Mouse (Mus musculus) right cerebral cortex, adult 2 months (tissue): Measurements from ENCODE around the gene Lsamp.

Source experiments
- DNase-seq, 2 experiments: peaks; one replicate each; pipeline ENCODE4 v3.0.0; 2021 to 2022; ENCODE audit warnings: low spot score in 2 of 2

Lsamp gene

GRCm38 (mm10) chr16:41764285-41764684 lies 1780.1 kb downstream of the Lsamp start:
- DNase-seq, result no peak

GRCm38 (mm10) chr16:41771427-41772125 lies 1787.4 kb downstream of the Lsamp start:
- DNase-seq, result no peak

GRCm38 (mm10) chr16:41777586-41777985 lies 1793.4 kb downstream of the Lsamp start:
- no peak for DNase-seq

- DNase-seq, result peak in 1 of 2 experiments; percentile 19
Measured at GRCm38 (mm10) chr16:41785600-41785999, 1801.4 kb downstream of the Lsamp start.

GRCm38 (mm10) chr16:41786704-41787103 lies 1802.5 kb downstream of the Lsamp start:
- no peak for DNase-seq

GRCm38 (mm10) chr16:41787146-41787545 lies 1803.0 kb downstream of the Lsamp start:
- no peak for DNase-seq

- DNase-seq, result no peak
Measured at GRCm38 (mm10) chr16:41790016-41790415, 1805.9 kb downstream of the Lsamp start.

- DNase-seq, result no peak
Measured at GRCm38 (mm10) chr16:41820369-41820768, 1836.2 kb downstream of the Lsamp start.

GRCm38 (mm10) chr16:41826899-41827604 lies 1842.9 kb downstream of the Lsamp start:
- DNase-seq, result no peak

GRCm38 (mm10) chr16:41827605-41827948 lies 1843.4 kb downstream of the Lsamp start:
- DNase-seq, result no peak

GRCm38 (mm10) chr16:41834637-41835036 lies 1850.5 kb downstream of the Lsamp start:
- DNase-seq, result no peak

- DNase-seq, result no peak
Measured at GRCm38 (mm10) chr16:41835745-41836144, 1851.6 kb downstream of the Lsamp start.

GRCm38 (mm10) chr16:41839751-41840404 lies 1855.7 kb downstream of the Lsamp start:
- DNase-seq, result no peak

GRCm38 (mm10) chr16:41846903-41847302 lies 1862.7 kb downstream of the Lsamp start:
- no peak for DNase-seq

- DNase-seq, result no peak
Measured at GRCm38 (mm10) chr16:41871917-41872593, 1887.9 kb downstream of the Lsamp start.

GRCm38 (mm10) chr16:41888546-41889165 lies 1904.5 kb downstream of the Lsamp start:
- DNase-seq, result no peak

- DNase-seq, result peak in 1 of 2 experiments; percentile 24
Measured at GRCm38 (mm10) chr16:41900783-41901182, 1916.6 kb downstream of the Lsamp start.

- peak in 1 of 2 experiments; percentile 23 for DNase-seq
Measured at GRCm38 (mm10) chr16:41903654-41904053, 1919.5 kb downstream of the Lsamp start.

GRCm38 (mm10) chr16:41912584-41913193 lies 1928.5 kb downstream of the Lsamp start:
- no peak for DNase-seq

GRCm38 (mm10) chr16:41913346-41913745 lies 1929.2 kb downstream of the Lsamp start:
- no peak for DNase-seq

- no peak for DNase-seq
Measured at GRCm38 (mm10) chr16:41916342-41916741, 1932.2 kb downstream of the Lsamp start.
